Mouse (Mus musculus) right cerebral cortex, adult 2 months (tissue): Measurements from ENCODE around the gene Aipl1.
"Not testable (repeated sequence)": the region's sequence is repeated elsewhere in the genome, so short reads cannot be mapped to it uniquely, and the experiment has no call there.

Experiments used
- DNase-seq, 2 experiments: peaks; one replicate each; pipeline ENCODE4 v3.0.0; 2021 to 2022; ENCODE audit warnings: low spot score in 2 of 2

Aipl1 gene

DNA sequence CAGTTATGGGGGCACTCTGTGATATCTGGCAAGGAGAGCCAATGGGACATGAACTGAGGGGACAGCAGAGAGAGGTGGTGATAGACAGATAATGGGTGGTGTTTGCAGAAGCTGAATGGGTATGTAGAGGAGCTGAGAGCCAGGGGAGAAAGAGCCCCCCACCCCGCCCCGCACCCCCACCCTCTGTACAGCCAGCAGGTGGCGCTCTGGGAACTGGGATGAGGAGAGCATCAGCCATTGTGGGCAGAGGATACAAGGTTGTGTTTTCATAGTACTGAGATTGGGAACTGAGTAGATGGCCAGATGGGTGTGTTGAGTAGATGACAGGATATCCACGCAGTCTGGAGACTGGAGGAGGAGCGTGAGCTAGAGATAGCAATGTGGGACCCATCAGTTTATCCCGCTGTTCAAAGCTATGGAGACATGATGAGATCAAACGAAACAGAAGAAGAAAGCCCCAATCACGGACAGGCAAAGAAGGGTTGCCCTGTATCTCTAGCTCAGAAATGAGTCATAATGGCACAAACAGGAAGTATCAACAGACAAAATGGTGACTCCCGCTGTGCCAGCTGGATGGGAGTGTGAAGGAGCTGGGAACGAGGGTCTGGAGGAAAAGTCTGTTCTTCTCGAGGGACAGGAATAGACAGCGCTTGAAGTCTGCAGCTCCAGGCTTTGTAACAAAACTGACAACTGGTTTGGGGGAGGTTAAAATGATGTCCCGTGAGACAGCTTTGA lies 20.6 kb downstream of the Aipl1 start:
- no peak for DNase-seq

DNA sequence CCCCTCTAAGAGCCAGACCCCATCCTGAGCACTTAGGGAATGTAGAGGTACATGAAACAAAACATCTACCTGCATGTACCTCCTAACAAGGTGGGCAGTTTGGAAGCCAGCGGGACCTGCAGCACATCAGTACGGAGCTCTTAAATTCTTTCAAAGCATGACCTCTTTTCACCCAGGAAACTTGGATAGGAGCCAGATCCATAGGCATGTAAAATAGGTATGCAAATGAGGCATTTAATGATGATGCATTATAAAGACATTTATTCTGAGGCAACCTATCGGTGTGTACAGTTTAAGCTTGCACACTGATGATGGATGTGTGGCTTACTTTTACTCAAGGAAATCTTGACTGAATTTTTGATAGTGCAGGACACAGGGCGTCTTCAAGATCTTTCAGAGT lies 22.6 kb downstream of the Aipl1 start:
- DNase-seq: no peak

DNA sequence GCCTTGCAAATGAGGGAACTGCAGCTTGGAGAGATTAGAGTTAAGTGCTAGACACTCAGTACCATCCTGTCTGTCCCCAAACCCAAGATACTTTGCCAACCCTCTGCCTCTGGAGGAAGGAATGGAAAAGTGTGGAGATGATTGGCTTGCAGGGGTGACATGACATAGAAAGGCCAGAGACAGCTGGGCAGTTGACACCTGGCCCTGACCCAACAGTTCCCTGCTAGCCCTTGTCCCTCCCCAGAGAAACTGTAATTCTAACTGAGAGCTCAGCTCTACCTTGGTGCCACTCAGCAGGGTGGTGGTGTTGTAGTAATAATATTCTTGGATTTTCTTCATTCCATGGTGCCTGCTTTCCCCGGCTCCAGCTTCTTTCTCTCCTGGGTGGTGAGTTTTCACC lies 25.4 kb downstream of the Aipl1 start:
- DNase-seq: no peak

DNA sequence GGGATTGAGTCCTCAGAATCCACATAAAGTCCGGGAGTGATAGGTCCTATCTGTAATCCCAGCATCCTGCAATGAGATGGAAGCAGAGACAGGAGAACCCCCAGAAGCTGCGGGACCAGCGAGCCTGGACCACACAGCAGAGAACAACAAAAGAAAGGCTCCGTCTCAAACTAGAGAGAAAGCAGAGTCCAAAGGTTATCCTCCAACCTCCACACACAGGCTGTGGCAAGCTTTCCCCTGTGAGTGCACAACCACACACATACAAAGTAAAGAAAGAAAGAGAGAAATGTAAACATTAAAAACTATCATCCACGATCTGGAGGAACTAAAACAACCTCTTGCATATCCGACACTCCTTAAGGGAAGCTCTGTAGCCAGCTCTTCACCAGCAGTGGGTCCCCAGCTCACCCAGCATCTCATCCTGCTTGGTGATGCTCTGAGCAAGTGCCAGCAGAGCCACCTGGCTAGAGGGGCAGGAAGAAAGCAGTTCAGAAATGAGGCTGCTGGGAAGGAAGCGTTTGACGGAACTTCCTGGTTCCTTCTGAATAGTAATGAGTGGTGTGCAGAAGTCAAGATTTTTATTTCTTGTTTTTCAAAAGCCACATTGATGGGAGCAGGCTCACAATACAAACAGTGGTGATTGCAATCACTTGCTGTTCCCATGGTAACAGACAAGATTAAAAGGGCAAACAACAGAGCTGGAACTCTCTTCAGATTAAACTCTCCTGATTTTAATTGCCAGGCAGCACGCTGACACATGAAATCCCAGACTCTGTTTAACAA lies 26.2 kb downstream of the Aipl1 start:
- peak in 1 of 2 experiments; percentile 22 for DNase-seq

DNA sequence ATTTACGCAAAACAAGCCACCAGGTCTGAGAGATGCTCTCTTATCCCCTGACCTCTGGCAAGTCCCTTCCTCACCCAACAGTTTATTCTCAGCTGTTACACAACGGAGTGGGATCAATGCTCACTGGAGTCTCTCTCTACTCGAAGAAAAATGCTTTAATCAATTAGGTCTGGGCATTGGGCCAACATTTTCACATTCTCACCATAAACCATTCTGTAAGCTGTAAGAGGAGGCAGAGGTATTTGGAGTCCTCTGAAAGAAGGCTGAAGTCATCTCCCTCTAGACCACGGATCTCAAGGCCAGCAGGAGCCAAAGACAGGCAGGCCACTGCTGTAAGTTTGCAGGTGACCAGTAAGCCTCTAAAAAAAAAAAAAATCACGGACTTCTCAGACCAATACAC lies 26.9 kb downstream of the Aipl1 start:
- peak in 1 of 2 experiments; percentile 20 for DNase-seq

DNA sequence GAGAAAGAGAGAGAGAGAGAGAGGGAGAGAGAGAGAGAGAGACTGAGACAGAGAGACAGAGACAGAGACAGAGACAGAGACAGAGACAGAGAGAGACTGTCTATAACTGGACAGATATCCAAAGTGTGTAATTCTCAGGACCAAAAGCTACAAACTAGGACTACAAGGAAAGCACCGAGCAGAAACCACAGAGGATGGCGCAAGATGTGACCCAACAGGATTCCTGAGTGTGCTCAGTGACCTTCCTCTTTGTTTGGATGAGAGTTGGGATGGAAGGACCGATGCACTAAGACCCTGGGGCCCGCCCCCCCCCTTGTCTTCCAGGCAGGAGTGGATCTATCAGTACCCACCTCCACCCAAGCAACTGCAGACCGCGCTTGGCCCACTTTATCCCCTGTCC lies 31.8 kb downstream of the Aipl1 start:
- no peak for DNase-seq

DNA sequence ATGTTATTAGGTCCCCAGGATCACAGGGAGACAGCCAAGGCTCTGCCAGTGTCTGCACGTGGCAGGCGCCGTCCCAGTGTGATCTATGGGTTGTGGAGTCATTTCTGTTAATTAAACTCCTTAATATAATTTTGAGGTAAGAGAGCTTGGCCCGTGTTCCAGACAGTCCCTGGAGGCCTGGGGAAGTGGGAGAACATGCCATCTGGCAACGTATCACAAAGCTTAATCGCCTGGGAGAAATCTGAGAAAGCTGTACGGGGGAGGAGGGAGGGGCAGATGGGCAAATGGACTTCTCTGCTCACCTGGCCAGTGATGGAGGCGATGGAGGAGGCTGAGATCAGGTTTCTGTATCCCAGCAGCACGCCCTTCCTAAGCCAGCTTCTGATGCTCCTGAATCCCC lies 34.1 kb downstream of the Aipl1 start:
- DNase-seq: peak in 1 of 2 experiments; percentile 13

DNA sequence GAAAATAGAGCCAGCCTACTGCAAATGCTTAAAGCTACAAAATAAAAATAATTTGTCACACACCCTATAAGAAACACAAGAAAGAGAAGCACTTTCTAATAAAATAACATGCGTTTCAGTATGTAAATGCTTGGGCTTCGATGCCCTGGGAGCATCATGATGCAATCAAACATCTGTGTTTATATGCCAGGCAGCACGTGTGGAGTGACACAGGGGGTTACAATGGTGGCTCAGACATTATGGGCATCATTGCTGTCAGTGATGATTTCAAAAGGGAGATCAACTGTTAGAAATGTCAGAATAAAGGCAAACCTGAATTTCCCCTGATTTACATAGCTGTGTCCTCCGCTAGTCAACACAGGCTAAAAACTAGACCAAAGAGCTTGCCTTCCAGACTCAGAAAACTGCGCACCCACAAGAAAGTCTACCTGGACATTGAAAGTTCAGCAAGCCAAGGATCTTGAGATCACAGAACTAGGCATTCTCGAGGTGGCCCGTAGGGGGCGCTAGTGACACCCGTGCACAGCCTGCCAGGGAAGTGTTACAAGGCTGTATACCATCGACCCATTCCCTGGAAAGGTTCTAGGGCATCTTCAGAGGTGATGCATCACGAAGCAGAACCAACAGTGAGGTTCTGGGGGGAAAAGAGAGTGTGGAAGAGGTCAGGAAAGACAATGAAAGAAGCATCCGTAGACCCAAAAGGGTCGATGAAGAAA lies 35.0 kb downstream of the Aipl1 start:
- DNase-seq: no peak

DNA sequence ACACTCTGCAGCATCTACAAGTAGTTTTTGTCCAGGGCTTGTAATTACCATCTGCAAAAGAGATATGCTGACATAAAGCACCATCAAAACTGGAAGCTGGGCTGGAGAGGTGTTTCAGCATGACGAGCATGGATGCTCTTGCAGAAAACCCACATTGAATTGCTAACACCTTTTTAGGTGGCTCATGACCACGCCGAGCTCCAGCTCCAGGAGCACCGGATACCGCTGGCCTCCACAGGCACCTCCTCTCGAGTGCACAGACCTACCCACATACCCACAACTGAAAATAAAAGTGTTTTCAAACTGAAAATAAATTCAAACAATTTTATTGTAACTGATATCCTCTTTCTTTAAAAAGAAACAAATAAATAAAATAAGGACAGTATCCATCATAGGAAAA lies 37.1 kb downstream of the Aipl1 start:
- DNase-seq: no peak

DNA sequence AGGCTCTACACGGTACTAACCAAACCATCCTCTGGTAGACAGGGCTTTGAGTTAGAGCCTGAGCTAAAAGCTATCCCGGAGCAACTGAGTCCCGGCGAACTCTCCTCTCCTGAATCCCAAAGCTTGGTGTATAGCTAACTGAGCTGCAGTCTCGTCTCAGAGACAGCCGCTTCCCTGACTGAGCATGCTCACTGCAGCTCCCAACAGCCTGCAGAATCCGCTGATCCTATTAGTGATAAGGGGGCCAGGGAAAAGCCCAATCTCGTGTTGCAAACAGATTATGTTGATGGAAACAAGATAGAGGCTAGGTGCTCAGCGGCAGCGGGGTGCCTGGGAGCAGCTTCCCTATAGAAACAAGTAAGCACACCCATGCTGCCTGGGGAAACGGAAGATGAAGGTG lies 40.5 kb downstream of the Aipl1 start:
- peak in 1 of 2 experiments; percentile 41 for DNase-seq

DNA sequence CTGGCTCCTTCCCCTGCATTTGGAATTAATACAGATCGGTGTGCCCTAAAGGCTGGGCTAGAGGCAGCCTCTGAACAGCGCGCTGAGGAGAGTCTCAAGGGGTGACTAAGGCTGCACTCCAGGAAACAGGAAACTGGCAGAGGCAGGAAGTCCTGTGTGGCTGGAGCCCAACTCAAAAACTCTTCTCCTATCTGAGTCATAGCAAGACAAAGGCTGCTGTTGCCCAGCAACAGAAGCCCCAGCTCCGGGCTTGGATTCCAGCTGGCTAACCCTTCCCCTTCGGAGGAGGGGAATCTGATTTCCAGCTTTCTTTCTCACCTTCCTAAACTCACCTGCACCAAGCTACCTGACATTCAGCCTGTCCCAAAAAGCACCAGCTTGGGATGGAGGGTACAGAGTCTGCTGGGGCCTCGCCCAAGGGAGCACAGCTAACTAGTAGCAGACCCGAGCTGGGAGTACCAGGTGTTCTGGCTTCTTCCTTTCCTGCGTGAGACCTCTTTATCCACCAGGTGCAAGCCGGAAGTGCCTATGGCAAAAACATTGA lies 41.3 kb downstream of the Aipl1 start:
- peak; percentile 61 to 64 for DNase-seq

DNA sequence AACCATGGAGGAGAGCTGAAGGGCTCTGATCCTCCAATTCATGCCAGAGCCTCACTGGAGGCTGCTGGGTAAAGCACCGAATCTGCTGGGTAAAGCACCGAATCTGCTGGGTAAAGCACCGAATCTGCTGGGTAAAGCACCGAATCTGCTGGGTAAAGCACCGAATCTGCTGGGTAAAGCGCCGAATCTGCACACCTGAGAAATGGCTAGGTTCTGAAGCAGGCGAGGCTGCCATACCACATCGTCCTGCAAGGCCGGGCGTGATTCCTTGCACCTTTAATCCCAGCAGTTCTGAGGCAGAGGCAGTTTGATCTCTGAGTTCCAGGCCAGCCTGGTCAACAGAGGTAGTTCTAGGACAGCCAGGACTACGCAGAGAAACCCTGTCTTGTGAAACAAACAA lies 44.9 kb downstream of the Aipl1 start:
- DNase-seq: no peak

DNA sequence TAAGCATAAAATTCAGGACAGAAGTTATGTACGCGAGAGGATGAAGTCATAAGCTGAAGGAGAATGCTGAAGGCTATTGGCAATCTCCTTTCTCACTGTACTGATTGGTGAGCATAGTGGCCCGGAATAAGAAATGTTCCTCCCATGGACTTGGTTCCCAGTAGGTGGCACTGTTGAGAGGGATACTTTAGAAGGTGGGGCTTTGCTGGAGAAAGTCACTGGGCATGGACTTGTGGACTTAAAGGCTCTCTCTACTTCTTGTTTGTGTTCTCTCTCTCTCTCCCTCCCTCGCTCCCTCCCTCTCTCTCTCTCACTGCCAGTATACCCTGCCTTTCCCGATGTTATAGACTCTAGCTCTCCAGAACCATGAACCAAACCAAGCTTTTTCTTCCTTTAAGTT lies 45.8 kb downstream of the Aipl1 start:
- DNase-seq: no peak

DNA sequence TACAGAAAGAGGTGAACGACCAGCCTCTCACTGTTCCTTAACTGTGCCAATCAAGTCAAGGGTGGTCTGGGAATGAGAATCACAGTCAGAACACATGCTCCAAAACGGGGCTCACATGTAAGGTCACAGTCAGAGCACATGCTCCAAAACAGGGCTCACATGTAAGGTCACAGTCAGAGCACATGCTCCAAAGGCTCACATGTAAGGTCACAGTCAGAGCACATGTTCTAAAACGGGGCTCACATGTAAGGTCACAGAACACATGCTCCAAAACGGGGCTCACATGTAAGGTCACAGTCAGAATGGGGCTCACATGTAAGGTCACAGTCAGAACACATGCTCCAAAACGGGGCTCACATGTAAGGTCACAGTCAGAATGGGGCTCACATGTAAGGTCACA lies 47.9 kb downstream of the Aipl1 start:
- DNase-seq: not testable (repeated sequence)

DNA sequence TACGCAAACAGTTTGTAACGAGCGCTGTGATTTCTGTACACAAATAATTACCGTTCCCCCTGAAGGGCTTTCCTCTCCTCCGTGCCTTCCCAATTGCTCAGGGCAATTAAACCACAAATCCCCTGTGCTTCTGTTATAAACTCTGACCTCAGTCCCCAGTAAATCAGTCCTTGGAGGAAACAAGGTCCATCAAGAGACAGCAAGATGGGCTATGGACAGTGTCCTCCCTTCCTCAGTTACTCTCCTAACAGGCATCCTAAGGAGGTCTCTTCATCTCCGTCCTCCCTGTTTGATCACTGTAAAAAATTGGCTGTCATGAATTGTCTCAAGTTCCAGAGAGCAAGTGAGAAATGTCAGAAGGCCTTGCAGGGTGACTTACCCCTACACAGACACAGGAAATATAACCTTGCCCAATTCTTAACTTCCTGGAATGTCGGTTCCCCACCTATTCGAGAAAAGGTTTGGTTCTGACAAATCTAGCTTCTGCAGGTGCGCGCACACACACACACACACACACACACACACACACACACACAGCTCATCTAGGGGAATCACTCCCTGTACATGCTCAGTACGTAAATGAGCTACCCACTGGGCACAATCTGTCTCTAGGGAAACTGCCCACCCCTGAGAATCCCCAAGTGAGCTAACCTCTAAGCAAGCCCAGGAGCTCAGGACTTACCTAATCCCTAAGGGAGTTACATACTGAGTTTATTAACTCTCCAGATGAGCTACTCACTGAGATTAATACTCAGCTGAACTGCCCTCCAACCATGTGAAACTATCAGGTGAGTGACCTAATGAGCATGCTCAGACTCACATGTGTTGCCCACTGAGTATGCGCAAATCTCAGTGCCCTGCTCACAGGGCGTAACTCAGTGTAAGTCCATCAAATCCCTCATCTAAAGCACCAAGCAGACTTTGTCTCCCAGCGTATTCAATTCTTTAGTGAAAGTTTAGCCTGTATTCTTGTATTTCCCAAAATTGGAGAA lies 49.9 kb downstream of the Aipl1 start:
- DNase-seq: no peak

DNA sequence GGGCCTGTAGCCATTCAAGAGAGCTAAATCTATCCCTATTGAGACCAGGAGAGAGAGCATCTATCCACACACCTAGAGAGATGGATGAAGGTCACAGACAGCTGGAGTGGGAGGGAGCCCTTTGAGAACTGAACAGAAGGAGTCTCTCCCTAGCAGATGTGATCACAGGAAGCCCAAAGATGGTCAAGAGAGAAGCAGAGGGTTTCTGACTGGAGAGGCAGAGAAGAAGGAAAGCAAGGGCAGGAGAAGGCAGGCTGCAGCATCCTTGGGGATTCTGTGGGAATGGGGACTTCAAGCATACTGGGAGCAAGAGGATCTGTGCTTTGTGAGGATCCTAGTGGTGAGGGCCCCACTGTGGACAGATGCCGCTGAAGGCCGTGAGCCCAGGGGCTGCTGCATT lies 51.5 kb downstream of the Aipl1 start:
- no peak for DNase-seq

DNA sequence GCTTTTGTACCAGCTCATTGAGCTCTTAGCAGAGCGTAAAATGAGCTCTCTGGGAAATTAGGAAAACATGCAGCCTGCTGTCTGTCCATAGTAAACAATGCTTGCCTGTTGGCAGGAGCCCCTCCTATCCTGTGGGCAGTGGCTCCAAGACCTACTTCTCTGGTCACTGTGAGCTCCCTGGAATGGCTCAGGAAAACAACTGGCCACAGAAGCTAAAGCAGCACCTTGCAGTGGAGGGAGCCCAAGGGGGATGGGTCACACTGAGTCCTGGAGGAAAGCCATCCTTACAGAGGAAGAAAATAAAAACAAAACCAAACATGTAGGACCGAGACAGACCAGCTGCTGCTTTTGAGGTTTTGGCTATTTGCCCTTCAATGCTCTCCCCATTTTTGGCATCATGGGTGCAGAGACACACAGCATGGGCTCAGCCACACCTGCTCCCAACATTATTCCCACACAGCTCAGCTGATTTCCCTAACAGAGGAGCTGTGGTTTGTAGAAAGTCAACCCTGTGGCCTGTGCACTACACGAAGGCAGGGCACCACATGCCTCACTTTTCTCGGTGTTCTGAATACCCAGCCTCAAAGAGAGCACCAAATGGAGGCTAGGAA lies 52.1 kb downstream of the Aipl1 start:
- no peak for DNase-seq

DNA sequence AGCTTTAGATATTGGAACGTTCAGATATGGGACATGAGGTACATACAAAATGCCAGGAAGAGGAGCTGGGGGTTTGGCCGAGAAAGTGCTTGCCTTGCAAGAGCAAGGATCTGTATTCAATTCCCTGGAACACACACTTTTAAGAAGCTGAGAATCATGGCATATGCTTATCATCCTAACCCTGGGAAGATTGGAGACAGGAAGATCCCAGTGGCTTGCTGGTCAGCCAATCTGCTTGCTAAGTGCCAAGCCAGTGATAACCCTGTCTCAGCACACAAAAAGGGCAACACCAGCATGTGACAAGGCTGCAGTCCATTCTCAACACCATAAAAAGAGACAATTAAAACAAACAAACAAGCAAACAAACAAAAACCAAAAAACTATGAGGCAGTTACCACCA lies 53.2 kb downstream of the Aipl1 start:
- no peak for DNase-seq
